ENCODE assay signal across 8 mouse cellular contexts in genomic region chr1:175923848-175924787, GRCm38 (mm10). TPM values are rescaled to one million over a fixed set of nuclear protein-coding genes. Genes with fewer than 3 reads are reported as not detected.
DNase-seq lines count a peak whose midpoint lies in the region; ATAC-seq and TF ChIP-seq lines count a peak whose summit lies in the region.

No protein-coding gene starts in this region.

- intact Hi-C loops in heart, adult 2 months (cut with DNase I), result loop anchor here (5.0 to 10.0 kb wide), 5 partner anchors 252 to 1329 kb away; partner anchors contain the start of gene Fh1

- no peaks in the 10 kb centered on the region for H3K27me3 ChIP-seq in heart, adult 2 months (ENCODE audit: control insufficient read depth, insufficient read depth, low read length)
- no peaks in the 10 kb centered on the region for H3K27me3 ChIP-seq in forebrain, embryonic 15.5 days
- H3K27me3 ChIP-seq in hindbrain, postnatal 0 days (ENCODE audit: insufficient read depth, low read length), result no peaks in the 10 kb centered on the region
- H3K27me3 ChIP-seq in midbrain, embryonic 13.5 days, result no peaks in the 10 kb centered on the region
- no peaks in the 10 kb centered on the region for H3K27me3 ChIP-seq in small intestine, adult 2 months (ENCODE audit: control insufficient read depth, insufficient read depth, low read length)

- peak; percentile 54; the same call in 1 of the 2 replicates for ATAC-seq in forebrain, embryonic 15.5 days (replicated peaks)
- ATAC-seq in hindbrain, postnatal 0 days, result peak; percentile 47
- 0 out of 2 replicates have a peak, but pooled peaks have one; percentile 53 for ATAC-seq in midbrain, embryonic 13.5 days

- TF ChIP-seq EP300 in heart, adult 2 months (IDR thresholded peaks at IDR 0.05; ENCODE audit: insufficient read depth, low read depth, low read length), result no peak

- no peaks in the 10 kb centered on the region for H3K9me3 ChIP-seq in forebrain, embryonic 15.5 days
- H3K9me3 ChIP-seq in hindbrain, postnatal 0 days (ENCODE audit: low read length), result no peaks in the 10 kb centered on the region
- no peaks in the 10 kb centered on the region for H3K9me3 ChIP-seq in midbrain, embryonic 13.5 days

- TF ChIP-seq CTCF in heart, adult 2 months (IDR thresholded peaks at IDR 0.05), result peak; percentile 96
- TF ChIP-seq CTCF in hindbrain, postnatal 0 days (IDR thresholded peaks at IDR 0.05; ENCODE audit: low read depth), result peak; percentile 86
- TF ChIP-seq CTCF in small intestine, adult 2 months (IDR thresholded peaks at IDR 0.05; ENCODE audit: extremely low read depth, insufficient read length, insufficient replicate concordance, low read depth, low read length), result peak; percentile 40; the same call in 1 of the 2 replicates

- no peaks in the 10 kb centered on the region for H3K36me3 ChIP-seq in heart, adult 2 months (ENCODE audit: control insufficient read depth, insufficient read depth, low read length)
- H3K36me3 ChIP-seq in forebrain, embryonic 15.5 days, result no peaks in the 10 kb centered on the region
- no peaks in the 10 kb centered on the region for H3K36me3 ChIP-seq in hindbrain, postnatal 0 days (ENCODE audit: insufficient read depth, low read length)
- H3K36me3 ChIP-seq in midbrain, embryonic 13.5 days, result no peaks in the 10 kb centered on the region
- no peaks in the 10 kb centered on the region for H3K36me3 ChIP-seq in small intestine, adult 2 months (ENCODE audit: control insufficient read depth, insufficient read depth, low read length)

- H3K4me2 ChIP-seq in forebrain, embryonic 15.5 days (replicated peaks), result no peak overlapping the region
- no peak overlapping the region for H3K4me2 ChIP-seq in hindbrain, postnatal 0 days (ENCODE audit: low read depth, low read length)
- no peak overlapping the region for H3K4me2 ChIP-seq in midbrain, embryonic 13.5 days (replicated peaks)

- no peak for TF ChIP-seq POLR2A in heart, adult 2 months (IDR thresholded peaks at IDR 0.05; ENCODE audit: insufficient read depth, low read depth, low read length)
- no peak for TF ChIP-seq POLR2A in small intestine, adult 2 months (IDR thresholded peaks at IDR 0.05; ENCODE audit: low read depth, low read length)

- WGBS in heart, adult 2 months, result 44% methylated on average over 7 of the region's 7 CpGs
- WGBS in forebrain, embryonic 15.5 days, result 48% methylated on average over 7 of the region's 7 CpGs
- WGBS in hindbrain, postnatal 0 days, result 55% methylated on average over 7 of the region's 7 CpGs
- 55% methylated on average over 7 of the region's 7 CpGs for WGBS in midbrain, embryonic 13.5 days
- 43% methylated on average over 7 of the region's 7 CpGs for WGBS in small intestine, adult 2 months

- no peak overlapping the region for H3K9ac ChIP-seq in heart, adult 2 months (ENCODE audit: low read depth, low read length)
- H3K9ac ChIP-seq in forebrain, embryonic 15.5 days (replicated peaks), result no peak overlapping the region
- H3K9ac ChIP-seq in hindbrain, postnatal 0 days (replicated peaks; ENCODE audit: low read length), result no peak overlapping the region
- H3K9ac ChIP-seq in midbrain, embryonic 13.5 days (replicated peaks), result no peak overlapping the region

- H3K4me1 ChIP-seq in heart, adult 2 months (ENCODE audit: control insufficient read depth, insufficient read depth, low read length), result no peaks in the 10 kb centered on the region
- no peaks in the 10 kb centered on the region for H3K4me1 ChIP-seq in forebrain, embryonic 15.5 days
- H3K4me1 ChIP-seq in hindbrain, postnatal 0 days (ENCODE audit: insufficient read depth, low read length), result no peaks in the 10 kb centered on the region
- no peaks in the 10 kb centered on the region for H3K4me1 ChIP-seq in midbrain, embryonic 13.5 days (replicated peaks)
- H3K4me1 ChIP-seq in small intestine, adult 2 months (ENCODE audit: control insufficient read depth, insufficient read depth, insufficient read length, low read length), result no peaks in the 10 kb centered on the region

- peak; percentile 56 to 78 for DNase-seq in heart, adult 2 months
- DNase-seq in heart, adult 11 months, result no peak
- peak; percentile 52 for DNase-seq in cerebellum, adult 11 months
- DNase-seq in hindbrain, postnatal 0 days (ENCODE audit: low spot score), result peak; percentile 89
- peak; percentile 42 for DNase-seq in left cerebral cortex, adult 11 months (ENCODE audit: low spot score)

- no peaks in the 10 kb centered on the region for H3K79me2 ChIP-seq in heart, adult 2 months (replicated peaks; ENCODE audit: control insufficient read depth, insufficient read depth, low read length)

- H3K4me3 ChIP-seq in heart, adult 2 months, result no peak overlapping the region
- H3K4me3 ChIP-seq in forebrain, embryonic 15.5 days, result no peak overlapping the region
- no peak overlapping the region for H3K4me3 ChIP-seq in hindbrain, postnatal 0 days (ENCODE audit: low read length)
- no peak overlapping the region for H3K4me3 ChIP-seq in midbrain, embryonic 13.5 days (replicated peaks)
- H3K4me3 ChIP-seq in small intestine, adult 2 months (ENCODE audit: low read depth, low read length), result no peak overlapping the region

- H3K27ac ChIP-seq in heart, adult 2 months, result no peak overlapping the region
- H3K27ac ChIP-seq in forebrain, embryonic 15.5 days (replicated peaks), result no peak overlapping the region
- H3K27ac ChIP-seq in hindbrain, postnatal 0 days, result no peak overlapping the region
- no peak overlapping the region for H3K27ac ChIP-seq in midbrain, embryonic 13.5 days
- no peak overlapping the region for H3K27ac ChIP-seq in small intestine, adult 2 months (ENCODE audit: insufficient read depth, low read depth, low read length)

RNA-seq across cellular contexts. Expression of gene Gm38100, which starts 4.0 kb away (rescaled TPM):
- total RNA-seq in heart, adult 2 months (2021), result not detected
- not detected in 2 replicates for polyA plus RNA-seq in heart, adult 2 months (2012; rRNA removed)
- polyA plus RNA-seq in forebrain, embryonic 15.5 days (2015; fragmentation: Nextera tagmentation; extraction: Ambion mirVana), result not detected in 2 replicates
- total RNA-seq in hindbrain, postnatal 0 days (2014; rRNA removed), result not detected in 2 replicates
- polyA plus RNA-seq in hindbrain, postnatal 0 days (2015; fragmentation: Nextera tagmentation; extraction: Ambion mirVana), result not detected in 2 replicates
- polyA plus RNA-seq in midbrain, embryonic 13.5 days (2015; fragmentation: Nextera tagmentation; extraction: Ambion mirVana), result 0.12 TPM in 1 of 2 replicates, not detected in the other
- polyA plus RNA-seq in small intestine, adult 2 months (2012; rRNA removed), result not detected in 2 replicates

RNA-seq across cellular contexts. Expression of gene Exo1, which starts 43.7 kb away (rescaled TPM):
- under 1 TPM in 1 of 2 experiments, not detected in 1; 0.68 TPM for total RNA-seq in heart, adult 2 months (2021)
- polyA plus RNA-seq in heart, adult 2 months (2012; rRNA removed), result 0.02 and 0.03 TPM in 2 replicates
- polyA plus RNA-seq in forebrain, embryonic 15.5 days (2015; fragmentation: Nextera tagmentation; extraction: Ambion mirVana), result 22.7 and 29.9 TPM in 2 replicates
- 3.2 and 3.5 TPM in 2 replicates for total RNA-seq in hindbrain, postnatal 0 days (2014; rRNA removed)
- 4.8 and 7.3 TPM in 2 replicates for polyA plus RNA-seq in hindbrain, postnatal 0 days (2015; fragmentation: Nextera tagmentation; extraction: Ambion mirVana)
- 24.1 and 28.4 TPM in 2 replicates for polyA plus RNA-seq in midbrain, embryonic 13.5 days (2015; fragmentation: Nextera tagmentation; extraction: Ambion mirVana)
- polyA plus RNA-seq in small intestine, adult 2 months (2012; rRNA removed), result 0.20 and 0.38 TPM in 2 replicates

RNA-seq across cellular contexts. Expression of gene Rbm8a2, which starts 54.8 kb away (rescaled TPM):
- not detected for total RNA-seq in heart, adult 2 months (2021)
- polyA plus RNA-seq in heart, adult 2 months (2012; rRNA removed), result not detected in 2 replicates
- 0.37 and 0.46 TPM in 2 replicates for polyA plus RNA-seq in forebrain, embryonic 15.5 days (2015; fragmentation: Nextera tagmentation; extraction: Ambion mirVana)
- total RNA-seq in hindbrain, postnatal 0 days (2014; rRNA removed), result not detected in 2 replicates
- polyA plus RNA-seq in hindbrain, postnatal 0 days (2015; fragmentation: Nextera tagmentation; extraction: Ambion mirVana), result 0.53 and 0.55 TPM in 2 replicates
- polyA plus RNA-seq in midbrain, embryonic 13.5 days (2015; fragmentation: Nextera tagmentation; extraction: Ambion mirVana), result 0.52 and 0.85 TPM in 2 replicates
- polyA plus RNA-seq in small intestine, adult 2 months (2012; rRNA removed), result not detected in 2 replicates

Comparison
In these comparisons a context has a peak if more than half of its experiments do, and no peak if none do; other contexts are left out.
1. CTCF ChIP-seq: peak in every context shown above with its lines; median percentile 96 in heart, adult 2 months; 86 in hindbrain, postnatal 0 days; 40 in small intestine, adult 2 months.